Mouse (Mus musculus) kidney, adult 11 months (tissue): ENCODE measurements around the gene Clpsl2.

Source experiments
- DNase-seq: peaks from one replicate; pipeline ENCODE4 v3.0.0; 2022

Gene Clpsl2

DNA sequence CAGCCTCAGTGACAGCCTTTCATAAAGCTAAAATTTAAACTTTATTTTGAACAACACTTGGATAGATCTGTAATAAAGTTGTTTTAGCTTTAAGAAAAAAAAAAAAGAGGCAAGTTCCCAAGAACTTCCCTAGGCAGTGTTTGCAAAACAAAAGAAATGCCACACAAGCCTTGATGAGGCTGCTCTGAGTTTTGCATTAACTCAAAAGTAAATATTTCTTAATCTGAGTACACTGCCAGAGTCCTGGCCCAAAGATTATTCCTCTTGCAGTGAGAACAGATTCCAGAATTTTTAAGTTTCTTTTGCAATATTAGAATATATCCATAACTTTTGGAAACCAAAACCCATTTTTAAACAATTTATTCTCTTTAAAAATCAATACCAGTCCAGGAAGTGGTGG, 16.0 kb downstream of the Clpsl2 start:
- DNase-seq = no peak

DNA sequence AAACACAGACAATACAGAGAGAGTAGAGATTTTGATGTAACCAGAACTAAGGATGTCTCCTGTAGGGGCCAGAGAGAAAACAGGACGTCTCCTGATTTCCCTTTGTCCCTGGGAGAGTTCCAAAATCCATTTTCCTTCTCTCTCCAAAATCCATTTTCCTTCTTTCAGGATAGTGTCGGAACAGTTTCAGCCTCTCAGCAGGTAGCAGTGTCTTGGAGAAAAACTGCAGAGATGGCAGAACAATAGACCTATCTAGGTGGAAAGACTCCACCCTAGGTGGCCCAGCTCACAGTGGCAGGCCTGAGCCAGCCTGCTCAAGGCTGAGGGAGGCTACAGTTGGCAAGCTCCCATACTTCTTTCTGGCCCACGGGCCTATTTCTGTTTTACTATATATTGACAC, 18.3 kb downstream of the Clpsl2 start:
- no peak for DNase-seq

DNA sequence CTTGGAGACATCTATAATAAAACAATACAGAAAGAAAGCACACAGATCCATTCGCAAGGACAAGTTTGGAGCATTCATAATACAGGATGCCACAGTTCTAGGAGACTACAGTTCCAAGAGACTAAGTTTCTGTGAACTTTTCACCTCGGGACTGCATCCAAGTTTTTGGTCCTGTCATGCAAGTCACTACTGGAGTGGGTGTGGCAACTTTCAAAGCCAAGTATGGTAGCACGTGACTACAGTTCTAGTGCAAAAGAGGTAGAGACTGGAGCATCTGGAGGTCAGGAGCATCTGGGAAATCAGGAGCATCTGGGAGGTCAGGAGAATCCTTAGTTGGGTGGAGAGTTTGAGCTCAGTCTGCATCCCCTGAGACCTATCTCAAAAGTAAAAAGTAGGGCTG, 22.7 kb downstream of the Clpsl2 start:
- DNase-seq = no peak

DNA sequence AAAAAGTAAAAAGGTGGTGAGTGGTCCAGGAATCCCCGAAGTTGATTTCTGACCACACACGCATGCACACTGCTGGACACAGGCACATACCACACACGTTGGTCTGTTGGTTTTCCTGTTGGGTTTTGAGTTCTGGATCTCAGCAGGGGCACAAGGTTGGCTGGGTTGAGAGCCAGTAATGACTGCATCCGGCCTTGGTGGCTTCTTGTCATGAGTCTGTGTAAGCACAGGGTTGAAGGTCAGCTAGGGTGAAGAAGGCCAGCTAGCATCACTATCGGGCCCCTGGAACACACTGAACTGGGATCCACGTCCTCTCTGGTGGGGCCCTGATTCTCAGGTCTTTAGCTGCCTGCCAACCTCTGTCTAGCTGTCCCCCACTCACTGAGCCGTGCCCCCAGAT, 23.3 kb downstream of the Clpsl2 start:
- DNase-seq = no peak

DNA sequence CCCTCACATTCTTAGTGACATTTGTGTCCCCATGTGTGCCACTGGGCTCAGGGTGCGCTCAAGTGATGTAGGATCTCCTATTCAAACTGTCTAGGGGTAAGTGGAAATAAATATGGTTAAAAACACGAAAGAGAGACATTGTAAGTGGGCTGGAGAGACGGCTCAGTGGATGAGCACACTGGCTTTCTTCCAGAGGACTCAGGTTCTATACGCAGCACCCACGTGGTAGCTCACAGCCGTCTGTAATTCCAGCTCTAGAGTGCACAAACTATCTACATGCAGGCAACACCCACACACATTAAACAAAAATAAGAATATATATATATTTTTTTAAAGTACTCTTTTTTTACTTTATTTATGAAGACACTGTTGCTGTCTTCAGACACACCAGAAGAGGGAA, 23.7 kb downstream of the Clpsl2 start:
- DNase-seq = no peak

DNA sequence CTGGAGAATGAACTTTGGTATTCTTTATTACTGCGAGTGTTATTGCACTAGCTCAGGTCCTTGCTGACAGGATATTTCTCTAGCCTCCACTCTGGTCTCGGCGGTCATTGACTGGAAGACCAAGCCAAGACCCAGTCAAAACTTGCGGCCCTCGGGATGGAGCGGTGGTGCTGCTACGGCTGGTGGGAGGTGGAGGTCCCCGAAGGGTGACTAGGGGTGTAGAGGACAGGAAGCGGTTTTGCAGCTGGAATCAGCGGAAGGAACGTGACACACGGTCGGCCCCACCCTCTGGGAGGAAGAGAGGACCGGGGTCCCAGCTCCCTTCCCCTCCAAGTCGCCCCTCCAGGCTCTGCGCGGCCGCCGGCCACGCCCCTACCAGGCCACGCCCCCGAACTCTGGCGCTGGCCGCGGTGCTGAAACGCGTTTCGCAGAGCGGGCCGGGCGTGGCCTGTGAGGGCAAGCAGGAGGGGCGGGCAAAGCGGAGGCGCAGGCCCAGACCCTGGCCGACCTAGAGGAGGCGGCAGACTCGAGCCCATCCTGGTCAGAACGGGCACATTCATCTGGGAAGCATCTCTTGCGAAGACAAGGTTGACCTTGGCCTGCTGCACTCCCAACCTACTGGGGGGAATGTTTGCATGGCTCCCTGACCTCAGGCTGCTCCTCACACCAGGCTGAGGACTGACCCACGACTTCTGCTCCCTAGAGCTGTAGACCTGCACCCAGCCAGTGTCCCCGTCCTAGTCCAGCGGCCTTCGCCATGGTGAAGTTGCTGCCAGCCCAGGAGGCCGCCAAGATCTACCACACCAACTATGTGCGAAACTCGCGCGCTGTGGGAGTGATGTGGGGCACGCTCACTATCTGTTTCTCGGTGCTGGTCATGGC, 26.3 kb downstream of the Clpsl2 start, which contains the start of gene Lhfpl5:
Gene Lhfpl5, plus strand, starts transcription at position 398 of the 882 bp plus-strand sequence.
- DNase-seq = no peak

DNA sequence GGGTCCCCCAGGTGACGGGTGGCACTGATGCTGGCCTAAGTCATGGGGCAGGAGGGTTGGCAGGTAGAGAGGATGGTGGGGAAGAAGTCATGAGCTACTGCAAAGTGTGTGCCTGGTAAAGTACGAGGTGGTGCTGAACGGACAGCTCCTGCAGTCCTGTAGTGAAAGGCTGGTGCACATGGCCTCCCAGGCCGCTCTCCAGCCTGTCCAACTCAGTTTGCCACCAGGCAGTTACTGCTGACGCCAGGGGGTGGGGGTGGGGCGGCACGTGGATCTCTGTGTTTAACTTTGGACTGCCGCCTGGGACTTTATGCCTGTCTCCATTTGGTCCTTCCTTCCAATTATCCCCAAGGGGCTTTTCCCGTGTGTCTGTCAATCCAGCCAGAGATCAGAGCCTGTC, 31.2 kb downstream of the Clpsl2 start:
- DNase-seq = peak; percentile 41

DNA sequence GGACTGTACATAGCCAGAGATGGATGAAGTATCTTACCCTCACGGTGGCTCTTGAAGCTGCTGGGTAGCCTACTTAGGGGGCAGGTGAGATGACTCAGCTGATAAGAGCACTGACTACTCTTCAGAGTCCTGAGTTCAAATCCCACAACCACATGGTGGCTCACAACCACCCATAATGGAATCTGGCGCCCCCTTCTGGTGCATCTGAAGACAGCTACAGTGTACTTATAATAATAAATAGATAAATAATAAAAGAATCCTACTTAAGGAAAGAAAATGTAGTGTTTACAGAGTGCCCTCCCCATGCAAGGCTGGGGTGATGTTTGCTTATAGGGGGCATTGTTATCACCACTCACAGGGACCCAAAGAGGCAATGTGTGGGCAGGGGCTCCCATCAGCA, 31.8 kb downstream of the Clpsl2 start:
- no peak for DNase-seq

DNA sequence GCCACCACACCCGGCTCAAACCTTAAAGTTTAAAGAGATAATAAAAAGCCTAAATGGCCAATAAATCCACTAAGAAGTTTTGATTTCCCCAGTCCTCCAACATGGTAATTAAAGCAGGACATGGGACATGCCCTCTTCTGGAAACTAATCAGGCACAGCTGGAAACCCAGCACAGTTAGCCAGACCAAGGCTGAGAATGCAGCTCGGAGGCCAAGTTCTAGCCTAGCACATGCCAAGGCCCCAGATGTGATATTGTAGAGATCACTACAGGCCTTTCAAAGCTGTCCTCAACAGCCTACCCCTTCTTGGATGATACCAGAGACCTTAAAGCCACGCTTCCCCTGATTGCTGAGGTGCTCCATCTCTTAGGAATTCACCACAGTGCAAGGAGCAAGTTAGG, 37.3 kb downstream of the Clpsl2 start:
- no peak for DNase-seq

DNA sequence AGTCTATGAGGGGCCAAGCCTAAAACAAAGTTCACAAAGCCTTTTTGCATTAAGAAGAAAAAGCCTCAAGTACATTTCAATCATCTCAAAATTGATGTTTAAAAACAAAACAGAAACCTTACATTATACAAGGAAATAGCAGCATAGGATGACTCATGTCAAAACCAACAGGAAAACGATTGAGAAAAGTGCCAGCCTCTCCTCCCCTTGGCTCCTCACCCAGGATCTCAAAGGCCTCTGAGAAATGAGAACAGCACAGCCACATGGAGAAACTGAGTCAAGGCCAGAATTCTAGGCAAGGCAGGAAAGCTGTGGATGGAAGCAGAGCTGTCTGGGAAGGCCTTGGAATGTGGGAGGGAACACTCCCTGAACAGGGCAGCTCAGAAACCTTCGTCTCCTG, 39.4 kb downstream of the Clpsl2 start:
- DNase-seq = no peak

DNA sequence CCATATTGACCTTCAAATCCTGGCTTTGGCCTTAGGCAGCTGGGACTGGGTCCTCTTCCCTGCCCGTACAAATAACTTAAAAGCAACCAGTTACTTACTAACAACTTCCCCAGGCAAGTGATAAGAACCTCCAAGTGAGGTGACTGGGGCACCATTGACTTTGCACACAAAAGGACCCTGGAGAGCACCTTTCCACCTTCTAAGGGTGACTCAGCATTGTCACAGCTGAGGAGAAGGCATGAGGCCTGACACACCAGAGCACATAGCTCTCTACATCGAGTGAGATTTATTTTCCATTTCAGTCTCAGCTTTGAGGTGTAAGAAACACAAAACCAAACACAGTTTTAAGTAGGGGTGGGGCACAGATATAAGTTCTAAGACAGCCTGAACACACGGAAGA, 41.4 kb downstream of the Clpsl2 start:
- DNase-seq = no peak

DNA sequence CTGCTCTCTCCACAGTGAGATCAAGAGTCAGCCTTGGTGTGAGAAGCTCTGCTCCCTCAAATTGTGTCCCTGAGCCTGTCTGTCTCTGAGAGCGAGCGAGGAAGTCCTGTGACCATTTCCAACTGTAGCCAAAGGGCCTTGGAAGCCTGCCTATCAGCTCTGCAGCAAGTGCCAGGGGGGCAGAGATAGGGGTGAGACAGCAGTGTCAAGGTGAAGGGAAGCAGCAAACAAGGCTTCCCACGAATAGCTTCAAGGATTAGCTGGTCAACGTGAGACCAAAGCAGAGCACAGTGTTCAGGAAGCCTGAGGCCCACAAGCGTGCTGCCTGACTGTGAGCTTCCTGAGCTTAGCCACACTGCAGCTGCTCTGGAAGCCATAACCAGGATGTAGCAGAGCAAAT, 42.3 kb downstream of the Clpsl2 start:
- DNase-seq = no peak

DNA sequence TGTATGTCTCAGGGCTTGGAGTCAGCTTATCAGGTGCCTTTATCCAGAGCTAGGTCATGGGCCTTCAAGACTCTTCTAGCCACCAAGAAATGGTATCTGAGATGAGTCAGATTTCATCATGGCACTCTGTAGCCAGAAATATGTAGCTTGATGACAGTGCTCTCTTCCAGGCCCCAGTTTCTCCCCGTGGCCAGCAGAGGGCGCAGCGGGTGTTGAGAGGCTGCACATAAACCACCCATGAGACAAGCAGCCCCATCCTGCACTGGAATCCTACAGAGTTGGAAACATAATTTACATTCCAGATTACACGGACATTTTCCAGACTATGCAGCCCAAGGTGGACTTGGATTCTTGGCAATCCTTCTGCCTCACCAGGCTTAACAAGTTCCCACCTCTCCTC, 43.8 kb downstream of the Clpsl2 start:
- peak; percentile 46 for DNase-seq

DNA sequence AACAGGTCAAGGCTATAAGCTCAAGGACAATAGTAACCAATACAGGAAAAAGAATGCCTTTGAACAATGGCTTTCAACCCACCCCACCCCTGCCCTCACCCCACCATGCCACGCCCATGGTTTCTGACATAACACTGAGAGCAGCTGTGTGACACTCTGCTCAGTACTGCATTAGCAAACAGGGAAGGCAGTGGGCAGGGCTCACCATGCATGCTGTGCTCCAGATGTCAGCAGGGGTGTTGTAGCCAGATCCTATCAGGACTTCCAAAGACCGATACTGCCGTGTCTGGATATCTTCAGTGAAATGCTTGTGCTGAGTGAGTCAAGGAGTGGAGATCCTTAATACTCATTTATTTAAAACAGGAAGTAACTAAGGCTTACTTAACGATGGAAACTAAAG, 44.8 kb downstream of the Clpsl2 start:
- DNase-seq = no peak

DNA sequence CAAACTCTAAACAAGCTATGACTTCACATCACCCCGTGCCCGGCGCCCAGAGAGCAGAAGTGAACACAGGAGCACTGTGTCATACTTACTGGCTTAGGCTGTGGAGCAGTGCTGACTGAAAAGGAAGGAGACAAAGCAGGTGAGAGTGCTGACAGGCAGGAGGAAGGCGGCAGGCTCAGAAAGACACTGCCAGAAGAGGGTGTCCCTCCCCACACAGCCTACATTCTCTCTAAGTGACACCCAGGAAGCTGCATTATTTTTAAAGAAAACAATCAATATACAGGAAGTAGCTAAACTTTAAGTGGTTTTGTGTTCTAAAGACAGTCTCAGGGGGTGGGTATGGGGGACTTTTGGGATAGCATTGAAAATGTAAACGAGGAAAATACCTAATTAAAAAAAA, 51.6 kb downstream of the Clpsl2 start:
- no peak for DNase-seq

DNA sequence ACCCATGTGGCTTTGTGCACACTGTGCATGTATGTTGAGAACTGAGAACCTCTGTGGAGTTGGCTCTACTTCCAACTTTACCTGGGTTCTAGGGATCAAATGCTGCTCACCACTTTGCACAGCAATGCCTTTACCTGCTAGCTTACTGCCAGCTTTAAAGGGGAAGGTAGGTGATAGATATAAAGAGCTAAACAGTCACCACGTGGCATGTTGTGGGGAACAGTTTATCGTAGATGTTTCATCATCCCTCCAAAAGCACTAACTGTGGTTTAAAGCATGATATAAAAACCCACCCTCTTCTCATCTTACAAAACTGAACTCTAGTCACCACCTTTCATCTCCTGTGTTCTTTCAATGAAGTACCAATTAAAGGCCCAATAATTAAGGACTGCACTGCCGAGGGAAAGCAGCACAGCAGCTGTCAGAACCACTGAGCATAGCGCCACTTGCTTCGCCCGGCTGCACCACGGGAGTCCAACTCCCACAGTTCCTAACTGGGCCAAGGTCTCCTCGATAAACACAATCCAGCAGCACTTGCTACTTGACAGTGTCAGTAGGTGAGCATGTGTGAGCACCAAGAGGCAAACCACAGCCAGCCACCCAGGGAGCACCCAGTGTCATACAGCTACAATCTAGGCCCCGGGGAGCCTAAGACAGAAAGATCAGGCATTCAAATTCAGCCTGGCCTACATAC, 52.5 kb downstream of the Clpsl2 start:
- DNase-seq = no peak
